Mouse (Mus musculus) G1E (cell line): ENCODE data around the gene Slc4a4.

ENCODE experiments used
- CTCF ChIP-seq: IDR thresholded peaks from 2 replicates; pipeline ENCODE4 v1.5.1; 2012; ENCODE audit warnings: low read depth, low read length, inconsistent platforms, mixed read lengths
- GATA2 ChIP-seq: IDR thresholded peaks from 2 replicates; pipeline ENCODE4 v1.6.1; 2012; ENCODE audit warnings: low read depth, low read length, inconsistent platforms, borderline replicate concordance
- TAL1 ChIP-seq: conservative IDR thresholded peaks from 2 replicates; pipeline ENCODE4 v1.6.1; 2012; ENCODE audit warnings: low read depth, low read length, inconsistent platforms, mixed read lengths

- TF ChIP-seq CTCF (no peak), GATA2 (no peak), TAL1 (no peak)
Observed at GRCm38 (mm10) chr5:89120881-89121280, 234.3 kb downstream of the Slc4a4 start.
